Mouse (Mus musculus): ENCODE measurements around the gene Dnah8. TPM values are rescaled to one million over a fixed set of nuclear protein-coding genes. Genes with fewer than 3 reads are reported as not detected.
"Not testable (repeated sequence)": the region's sequence is repeated elsewhere in the genome, so short reads cannot be mapped to it uniquely, and the experiment has no call there.

Dnah8 gene
- 0.85 and 1.4 TPM in 2 replicates for polyA plus RNA-seq (2012; rRNA removed)

DNA sequence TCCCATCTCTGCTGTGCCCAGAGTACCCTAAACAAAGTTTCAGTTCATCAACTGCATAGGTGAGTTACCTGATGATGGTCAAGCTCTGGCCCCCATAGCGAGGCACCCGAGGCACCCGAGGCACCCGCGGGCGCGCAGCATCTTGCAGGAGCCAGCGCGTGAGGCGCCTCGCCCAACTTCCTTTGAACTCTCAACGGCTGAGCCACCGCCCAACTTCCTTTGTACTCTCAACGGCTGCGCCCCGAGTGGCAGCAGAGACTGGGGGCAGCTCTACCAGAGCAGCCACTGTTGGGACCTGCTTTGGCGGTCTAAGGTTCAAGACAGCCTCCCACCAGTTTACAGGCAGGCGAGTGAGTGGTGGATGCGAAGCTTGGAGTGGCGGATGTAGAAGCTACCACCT lies at the start of gene Dnah8:
Gene Dnah8 (plus strand): TSS at position 223 of the 400 bp plus-strand sequence.
- not testable (repeated sequence) for DNase-seq; H3K4me1 ChIP-seq (ENCODE audit: control insufficient read depth, insufficient read depth, low read length); H3K4me3 ChIP-seq (replicated peaks; ENCODE audit: insufficient read depth, low read depth, low read length); H3K27me3 ChIP-seq (ENCODE audit: control insufficient read depth, insufficient read depth, low read length); H3K27ac ChIP-seq (ENCODE audit: insufficient read depth, low read length)
- no CpG with 5 or more reads among the region's 20 CpGs for WGBS

DNA sequence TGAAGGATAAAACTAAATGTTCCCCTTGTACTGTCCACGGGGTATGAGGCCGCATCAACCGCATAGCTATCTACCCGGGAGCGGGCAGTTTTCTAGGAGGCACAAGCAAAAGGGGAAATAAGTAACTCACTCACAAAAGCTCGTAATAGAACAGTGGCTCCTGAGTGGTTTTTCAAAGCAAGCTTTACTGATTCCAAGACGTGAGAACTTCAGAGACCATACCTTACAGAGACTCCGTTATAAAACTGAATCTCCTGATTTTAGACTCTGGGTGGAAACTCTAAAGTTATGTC lies 49.4 kb upstream of the Dnah8 start:
- no peak overlapping the region for H3K27ac ChIP-seq (ENCODE audit: insufficient read depth, low read length)
- H3K27me3 ChIP-seq (ENCODE audit: control insufficient read depth, insufficient read depth, low read length): no peaks in the 10 kb centered on the region
- no peak for DNase-seq
- peak overlapping the region; percentile 92 for H3K4me3 ChIP-seq (replicated peaks; ENCODE audit: insufficient read depth, low read depth, low read length)
- 61% methylated on average over 8 of the region's 8 CpGs for WGBS
- peaks cover 9% of the 10 kb centered on the region for H3K4me1 ChIP-seq (ENCODE audit: control insufficient read depth, insufficient read depth, low read length)
- TF ChIP-seq POLR2A (IDR thresholded peaks at IDR 0.05; ENCODE audit: borderline replicate concordance, insufficient read depth, low read length): no peak
- no peak for TF ChIP-seq CTCF (IDR thresholded peaks at IDR 0.05; ENCODE audit: borderline replicate concordance, insufficient read depth, low read depth, low read length)

DNA sequence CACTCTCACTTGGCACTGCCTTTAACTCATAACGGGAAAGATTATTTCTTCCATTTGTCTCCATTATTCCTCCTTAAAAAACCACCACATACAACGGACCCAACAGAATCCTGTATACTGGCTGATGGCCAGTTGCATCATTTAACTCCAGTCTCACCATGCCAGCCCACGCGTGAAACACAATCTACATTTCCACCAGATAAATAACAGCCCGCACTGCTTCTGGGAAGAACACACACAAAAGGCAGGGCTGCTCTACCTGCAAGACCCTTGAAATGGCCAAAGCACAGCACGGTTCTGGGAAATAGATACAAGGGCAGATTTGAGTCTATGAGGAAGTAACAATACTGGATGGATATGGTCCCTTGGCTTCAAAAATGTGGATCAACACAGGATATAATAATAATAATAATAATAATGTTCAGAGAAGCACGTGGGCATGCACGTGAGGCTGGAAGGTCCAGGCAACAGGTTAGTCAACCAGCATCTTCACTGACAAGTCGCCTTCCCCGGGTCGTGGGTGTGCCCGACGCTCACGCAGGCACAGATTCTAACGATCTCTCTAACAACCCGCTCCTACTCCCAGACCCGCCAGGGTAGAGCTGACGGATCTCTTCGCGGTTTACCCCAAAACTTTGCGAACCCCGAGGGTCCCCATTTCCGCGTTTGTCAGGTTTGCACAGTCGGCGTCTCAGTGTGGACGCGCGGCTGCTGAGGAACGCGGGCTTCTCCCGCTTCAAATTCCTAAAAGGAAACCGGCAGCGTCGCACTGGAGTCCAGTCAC lies 48.8 kb upstream of the Dnah8 start:
- H3K27me3 ChIP-seq (ENCODE audit: control insufficient read depth, insufficient read depth, low read length): no peaks in the 10 kb centered on the region
- H3K27ac ChIP-seq (ENCODE audit: insufficient read depth, low read length): peak overlapping the region; percentile 29; the same call in 1 of the 2 replicates
- peak overlapping the region; percentile 92 for H3K4me3 ChIP-seq (replicated peaks; ENCODE audit: insufficient read depth, low read depth, low read length)
- under 1% methylated on average over 35 of the region's 35 CpGs for WGBS
- DNase-seq: peak; percentile 36 to 71
- TF ChIP-seq POLR2A (IDR thresholded peaks at IDR 0.05; ENCODE audit: borderline replicate concordance, insufficient read depth, low read length) (no peak), CTCF (IDR thresholded peaks at IDR 0.05; ENCODE audit: borderline replicate concordance, insufficient read depth, low read depth, low read length) (no peak)
- peaks cover 9% of the 10 kb centered on the region for H3K4me1 ChIP-seq (ENCODE audit: control insufficient read depth, insufficient read depth, low read length)

DNA sequence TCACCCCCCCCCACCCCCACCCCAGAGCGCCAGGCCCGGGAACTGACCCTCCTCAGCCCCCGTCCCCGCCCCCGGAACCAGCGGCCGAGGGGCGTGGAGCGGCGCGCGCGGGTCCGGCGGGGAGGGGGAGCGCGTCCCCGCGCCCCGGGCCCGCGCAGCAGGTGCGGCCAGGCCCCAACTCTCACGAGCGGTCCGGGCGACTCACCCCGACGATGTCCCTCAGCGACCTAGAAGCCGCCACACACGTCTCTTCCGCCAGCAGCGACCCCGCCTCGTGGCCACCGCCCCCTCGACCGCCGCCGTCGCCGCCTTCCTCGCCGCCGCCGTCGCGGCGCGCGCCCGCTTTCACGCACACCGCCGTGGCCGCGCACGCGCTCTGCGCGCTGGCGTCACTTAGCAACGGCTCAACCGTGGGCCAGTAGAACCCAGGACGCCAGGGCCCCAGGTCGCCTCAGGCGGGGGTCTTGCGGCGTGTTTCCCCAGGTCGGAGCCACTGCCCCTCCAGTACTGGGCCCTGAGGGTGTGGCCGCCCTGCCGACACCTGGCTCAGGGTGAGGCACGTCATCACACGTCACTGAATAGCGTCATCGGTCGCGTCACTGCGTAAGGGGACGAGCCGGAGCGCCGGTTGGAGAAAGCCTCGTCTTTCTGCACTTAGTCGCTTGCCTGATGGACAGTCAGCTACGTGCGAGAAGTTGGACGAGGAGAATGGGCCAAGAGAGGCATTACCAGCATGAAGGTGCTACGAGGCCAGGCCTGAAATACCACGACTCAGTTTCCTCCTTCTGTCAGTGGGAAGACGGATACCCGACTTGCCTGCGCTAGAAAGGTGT lies 48.0 kb upstream of the Dnah8 start, which contains the start of gene Btbd9:
Gene Btbd9 (minus strand): TSS at position 548 of the 833 bp plus-strand sequence.
- 1% methylated on average over 93 of the region's 94 CpGs for WGBS
- Histone ChIP-seq H3K27me3 (ENCODE audit: control insufficient read depth, insufficient read depth, low read length) (no peaks in the 10 kb centered on the region), H3K27ac (ENCODE audit: insufficient read depth, low read length) (peak within 1 kb of the TSS; percentile 97), H3K4me3 (replicated peaks; ENCODE audit: insufficient read depth, low read depth, low read length) (peak within 1 kb of the TSS; percentile 92), H3K4me1 (ENCODE audit: control insufficient read depth, insufficient read depth, low read length) (peaks cover 6% of the 10 kb centered on the region)
- peak; percentile 95 to 100 for DNase-seq
- TF ChIP-seq POLR2A (IDR thresholded peaks at IDR 0.05; ENCODE audit: borderline replicate concordance, insufficient read depth, low read length) (peak; percentile 97), CTCF (IDR thresholded peaks at IDR 0.05; ENCODE audit: borderline replicate concordance, insufficient read depth, low read depth, low read length) (no peak)

DNA sequence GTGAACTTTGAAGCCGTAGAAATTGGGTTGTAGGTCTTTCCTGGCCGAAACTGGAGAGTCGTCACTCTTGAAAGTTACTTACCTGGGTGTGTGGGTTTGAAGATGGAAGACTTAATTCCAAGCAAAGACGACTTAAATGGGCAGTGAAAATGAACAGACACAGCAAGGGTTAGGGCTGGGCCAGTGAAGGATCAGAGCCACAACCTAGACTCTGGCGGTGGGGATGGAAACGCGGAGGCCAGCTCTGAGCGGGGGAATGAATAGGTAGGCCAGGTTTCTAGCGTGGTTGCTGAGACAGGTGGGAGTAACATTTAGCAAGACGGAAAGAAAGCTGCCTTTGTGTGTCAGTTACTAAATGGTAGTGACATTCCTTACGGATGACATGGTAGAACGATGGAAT lies 47.2 kb upstream of the Dnah8 start:
- no peak overlapping the region for H3K27ac ChIP-seq (ENCODE audit: insufficient read depth, low read length)
- TF ChIP-seq POLR2A (IDR thresholded peaks at IDR 0.05; ENCODE audit: borderline replicate concordance, insufficient read depth, low read length) (no peak), CTCF (IDR thresholded peaks at IDR 0.05; ENCODE audit: borderline replicate concordance, insufficient read depth, low read depth, low read length) (no peak)
- no peaks in the 10 kb centered on the region for H3K27me3 ChIP-seq (ENCODE audit: control insufficient read depth, insufficient read depth, low read length)
- 54% methylated on average over 12 of the region's 12 CpGs for WGBS
- peak overlapping the region; percentile 92 for H3K4me3 ChIP-seq (replicated peaks; ENCODE audit: insufficient read depth, low read depth, low read length)
- H3K4me1 ChIP-seq (ENCODE audit: control insufficient read depth, insufficient read depth, low read length): peaks cover 6% of the 10 kb centered on the region
- peak; percentile 27 to 50 for DNase-seq

DNA sequence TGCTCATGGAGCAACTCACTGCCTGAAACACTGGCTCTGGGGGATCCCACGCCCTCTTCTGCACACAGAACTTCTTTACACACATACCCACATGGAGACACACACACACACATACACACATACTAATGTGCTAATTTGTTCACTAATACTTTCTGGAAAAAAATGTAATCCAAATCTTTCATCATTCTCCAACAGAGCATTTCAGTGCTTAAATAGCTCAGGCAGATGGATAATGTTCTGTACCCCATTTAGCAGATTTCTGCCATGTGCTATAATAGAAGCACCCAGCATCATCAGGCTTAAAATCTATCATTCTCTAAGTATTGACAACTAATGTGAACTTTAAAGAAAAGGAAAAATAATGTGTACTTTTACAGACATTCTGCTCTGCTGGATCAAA lies 43.4 kb upstream of the Dnah8 start:
- TF ChIP-seq CTCF (IDR thresholded peaks at IDR 0.05; ENCODE audit: borderline replicate concordance, insufficient read depth, low read depth, low read length) (no peak), POLR2A (IDR thresholded peaks at IDR 0.05; ENCODE audit: borderline replicate concordance, insufficient read depth, low read length) (no peak)
- no peak overlapping the region for H3K4me3 ChIP-seq (replicated peaks; ENCODE audit: insufficient read depth, low read depth, low read length)
- no peak overlapping the region for H3K27ac ChIP-seq (ENCODE audit: insufficient read depth, low read length)
- DNase-seq: no peak
- 76% methylated on average over 1 of the region's 1 CpGs for WGBS
- H3K27me3 ChIP-seq (ENCODE audit: control insufficient read depth, insufficient read depth, low read length): no peaks in the 10 kb centered on the region
- H3K4me1 ChIP-seq (ENCODE audit: control insufficient read depth, insufficient read depth, low read length): peaks cover 3% of the 10 kb centered on the region; the same call in 1 of the 2 replicates

DNA sequence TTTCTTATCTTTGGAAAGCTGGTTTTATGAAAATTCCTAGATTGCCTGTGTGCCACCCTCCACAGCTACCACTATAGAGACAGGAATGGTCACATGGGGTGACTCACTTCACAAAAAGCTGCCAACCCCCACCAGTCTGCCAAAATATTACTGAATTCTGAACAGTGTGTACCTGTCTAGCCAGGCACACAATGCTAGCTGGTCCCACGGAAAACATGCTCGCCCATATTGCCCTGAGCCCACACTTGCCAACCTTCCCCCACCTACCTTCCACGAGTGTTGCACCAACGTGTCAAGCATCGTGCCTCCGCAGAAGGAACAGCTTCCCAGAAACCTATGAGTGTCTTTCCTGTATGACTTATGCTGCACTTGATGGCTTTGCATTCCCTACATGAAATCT lies 43.0 kb upstream of the Dnah8 start:
- Histone ChIP-seq H3K4me3 (replicated peaks; ENCODE audit: insufficient read depth, low read depth, low read length) (no peak overlapping the region), H3K27me3 (ENCODE audit: control insufficient read depth, insufficient read depth, low read length) (no peaks in the 10 kb centered on the region), H3K27ac (ENCODE audit: insufficient read depth, low read length) (no peak overlapping the region), H3K4me1 (ENCODE audit: control insufficient read depth, insufficient read depth, low read length) (peaks cover 3% of the 10 kb centered on the region; the same call in 1 of the 2 replicates)
- TF ChIP-seq POLR2A (IDR thresholded peaks at IDR 0.05; ENCODE audit: borderline replicate concordance, insufficient read depth, low read length) (no peak), CTCF (IDR thresholded peaks at IDR 0.05; ENCODE audit: borderline replicate concordance, insufficient read depth, low read depth, low read length) (no peak)
- 81% methylated on average over 6 of the region's 6 CpGs for WGBS
- no peak for DNase-seq

DNA sequence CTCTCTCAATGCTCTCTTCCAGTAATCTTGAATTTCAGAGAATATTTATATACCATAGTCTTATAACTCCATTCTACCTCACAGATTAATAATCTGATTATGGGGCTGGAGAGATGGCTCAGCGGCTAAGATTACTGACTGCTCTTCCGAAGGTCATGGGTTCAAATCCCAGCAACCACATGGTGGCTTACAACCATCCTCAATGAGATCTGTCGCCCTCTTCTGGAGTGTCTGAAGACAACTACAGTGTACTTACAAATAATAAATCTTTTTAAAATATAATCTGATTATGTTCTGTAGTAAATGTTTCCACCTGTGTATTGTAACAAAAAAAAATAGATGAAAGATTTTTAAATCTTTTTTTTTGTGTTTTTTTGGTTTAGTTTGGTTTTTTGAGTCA lies 41.8 kb upstream of the Dnah8 start:
- Histone ChIP-seq H3K27me3 (ENCODE audit: control insufficient read depth, insufficient read depth, low read length) (no peaks in the 10 kb centered on the region), H3K27ac (ENCODE audit: insufficient read depth, low read length) (no peak overlapping the region), H3K4me3 (replicated peaks; ENCODE audit: insufficient read depth, low read depth, low read length) (no peak overlapping the region), H3K4me1 (ENCODE audit: control insufficient read depth, insufficient read depth, low read length) (no peaks in the 10 kb centered on the region)
- no peak for TF ChIP-seq CTCF (IDR thresholded peaks at IDR 0.05; ENCODE audit: borderline replicate concordance, insufficient read depth, low read depth, low read length)
- TF ChIP-seq POLR2A (IDR thresholded peaks at IDR 0.05; ENCODE audit: borderline replicate concordance, insufficient read depth, low read length): no peak
- WGBS: 86% methylated on average over 3 of the region's 3 CpGs
- no peak for DNase-seq
